Mouse (Mus musculus): ENCODE measurements around the gene Megf11.

Megf11 gene

GRCm38 (mm10) chr9:64520747-64521283 lies 135.4 kb downstream of the Megf11 start:
- DNase-seq (ENCODE audit: low spot score), result no peak

GRCm38 (mm10) chr9:64523264-64524045 lies 138.0 kb downstream of the Megf11 start:
- no peak for DNase-seq (ENCODE audit: low spot score)

GRCm38 (mm10) chr9:64528061-64528460 lies 142.6 kb downstream of the Megf11 start:
- DNase-seq (ENCODE audit: low spot score), result no peak

DNA sequence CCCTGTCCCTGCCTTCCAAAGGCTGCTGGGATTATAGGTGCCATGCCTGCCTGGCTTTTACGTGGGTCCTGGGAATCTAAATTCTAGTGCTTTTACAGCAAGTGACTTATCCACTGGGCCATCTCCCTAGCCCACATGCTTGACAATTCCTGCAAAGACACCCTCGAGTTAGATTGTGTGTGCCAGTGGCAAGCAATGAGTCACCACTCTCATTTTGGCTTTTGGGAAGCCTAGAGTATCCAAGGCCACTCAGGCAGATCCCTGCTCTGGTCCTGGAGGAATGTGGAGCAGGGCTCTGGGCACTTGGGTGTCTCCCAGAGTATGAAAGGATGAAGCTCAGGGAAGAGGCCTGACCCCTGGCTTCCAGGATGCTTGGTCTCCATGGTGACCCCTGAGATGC lies 143.2 kb downstream of the Megf11 start:
- DNase-seq (ENCODE audit: low spot score), result no peak

DNA sequence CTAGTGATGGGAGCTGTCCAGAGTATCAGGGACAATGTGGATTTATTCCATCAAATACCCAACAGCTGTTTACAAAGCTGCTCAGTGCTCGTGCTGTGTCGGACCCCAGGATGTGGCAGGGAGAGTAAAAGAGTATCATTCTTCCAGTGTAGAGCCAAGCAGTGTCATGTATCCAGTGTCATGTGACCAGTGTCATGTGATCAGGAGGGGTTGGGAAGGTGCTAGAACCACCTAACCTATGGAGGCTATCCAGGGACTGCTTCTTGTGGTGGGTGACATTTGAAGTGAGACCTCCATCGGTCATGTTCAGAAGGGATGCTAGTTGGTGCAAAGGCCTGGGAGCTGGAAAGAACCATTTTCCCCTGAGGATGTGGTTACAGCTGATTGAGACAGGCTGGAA lies 146.5 kb downstream of the Megf11 start:
- DNase-seq (ENCODE audit: low spot score), result no peak

DNA sequence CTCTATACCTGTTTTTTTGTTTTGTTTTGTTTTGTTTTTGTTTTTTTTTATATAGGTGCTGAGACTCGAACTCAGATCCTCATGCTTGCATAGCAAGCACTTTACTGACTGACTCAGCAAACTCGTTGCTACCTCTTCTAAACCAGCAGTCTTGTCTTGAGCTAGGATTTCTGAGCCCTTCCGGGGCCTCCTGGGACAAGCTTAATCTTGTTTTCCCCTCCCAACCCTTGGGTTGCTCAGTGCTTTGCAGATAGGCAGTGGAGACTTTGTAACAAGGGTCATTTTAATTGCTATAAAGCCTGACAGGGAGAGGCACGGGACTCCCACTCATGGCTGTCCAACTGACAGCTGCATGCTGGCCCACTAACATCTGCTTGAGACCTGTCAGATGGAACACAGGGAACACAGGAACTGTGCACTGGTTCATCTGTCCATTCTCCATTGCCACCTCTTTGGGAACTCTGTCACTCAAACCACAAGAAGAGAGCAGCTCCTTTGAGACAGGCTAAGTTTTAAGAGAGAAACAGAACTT lies 147.4 kb downstream of the Megf11 start:
- DNase-seq (ENCODE audit: low spot score), result no peak

- no peak for DNase-seq (ENCODE audit: low spot score)
Measured at GRCm38 (mm10) chr9:64533488-64534119, 148.2 kb downstream of the Megf11 start.

GRCm38 (mm10) chr9:64534313-64534712 lies 148.9 kb downstream of the Megf11 start:
- no peak for DNase-seq (ENCODE audit: low spot score)

GRCm38 (mm10) chr9:64534856-64535539 lies 149.6 kb downstream of the Megf11 start:
- DNase-seq (ENCODE audit: low spot score), result no peak

- DNase-seq (ENCODE audit: low spot score), result no peak
Measured at GRCm38 (mm10) chr9:64537821-64538220, 152.4 kb downstream of the Megf11 start.

DNA sequence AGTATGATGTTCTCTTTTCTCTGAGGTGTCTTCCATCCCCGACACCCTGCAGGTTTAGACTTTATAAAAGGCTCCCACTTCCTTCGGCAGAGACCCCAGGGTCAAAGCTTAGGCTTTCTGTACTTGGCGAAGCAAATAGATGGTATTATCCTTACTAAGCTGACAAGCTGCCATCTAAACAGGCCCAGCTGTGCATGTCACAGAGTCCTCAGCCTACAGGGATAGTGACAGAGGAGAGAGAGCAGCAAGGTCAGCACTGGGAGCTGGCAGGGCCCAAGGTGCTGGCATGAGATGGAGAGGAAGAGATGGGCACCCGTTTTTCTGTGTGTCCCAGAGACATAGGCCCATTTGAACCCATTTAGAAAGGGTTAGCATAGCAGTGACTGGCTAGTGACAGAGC lies 156.8 kb downstream of the Megf11 start:
- DNase-seq (ENCODE audit: low spot score), result no peak

GRCm38 (mm10) chr9:64543125-64543524 lies 157.7 kb downstream of the Megf11 start:
- no peak for DNase-seq (ENCODE audit: low spot score)

DNA sequence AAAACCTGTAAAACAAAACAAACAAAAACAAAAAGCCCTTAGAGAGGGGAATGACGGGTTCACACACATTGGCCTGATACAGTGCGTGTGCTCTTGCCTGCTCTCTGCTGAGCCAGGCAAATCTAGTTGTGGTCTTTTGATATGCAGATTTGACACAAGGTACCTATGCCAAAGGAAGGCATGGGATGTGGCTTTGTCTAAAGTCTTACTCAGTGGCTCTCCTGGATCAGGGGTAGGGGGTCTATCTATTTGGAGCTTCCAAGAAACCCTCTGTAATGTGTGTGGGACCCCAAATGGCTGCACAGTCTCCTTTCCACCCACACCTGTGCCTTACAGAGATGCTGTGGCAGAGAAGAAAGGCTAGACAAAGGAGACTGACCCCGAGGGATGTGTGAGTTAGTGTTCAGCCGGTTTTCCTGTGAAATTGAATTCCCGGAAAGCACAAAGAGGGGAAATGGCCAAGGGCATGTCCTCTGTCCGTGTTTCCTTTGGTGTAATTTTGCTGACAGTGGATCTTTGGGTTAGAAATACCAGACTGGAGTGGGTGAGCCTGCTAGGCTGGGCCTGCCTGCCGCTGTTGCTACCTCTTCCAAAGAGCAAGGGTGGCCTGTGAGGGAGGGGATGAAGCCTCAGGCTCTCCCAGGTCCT lies 161.0 kb downstream of the Megf11 start:
- DNase-seq (ENCODE audit: low spot score), result no peak

DNA sequence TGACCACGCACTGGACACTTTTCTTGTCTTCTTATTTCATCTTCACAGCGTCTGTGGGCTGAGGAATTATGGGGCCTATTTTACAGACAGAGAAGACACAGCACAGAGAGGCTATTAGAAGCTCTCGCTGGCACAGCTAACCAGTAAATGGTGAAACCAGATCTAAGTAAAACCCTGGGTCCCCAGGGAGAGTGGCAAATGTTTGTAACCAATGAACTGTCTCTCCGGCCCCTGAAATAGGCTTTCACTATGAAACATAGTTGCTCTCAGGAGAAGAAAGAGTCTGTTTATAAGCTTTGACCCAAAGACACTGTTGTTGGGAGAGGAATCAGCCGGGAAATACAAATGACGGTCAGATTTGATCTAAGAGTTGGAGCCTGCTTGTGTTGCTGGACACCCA lies 162.9 kb downstream of the Megf11 start:
- DNase-seq (ENCODE audit: low spot score), result no peak

DNA sequence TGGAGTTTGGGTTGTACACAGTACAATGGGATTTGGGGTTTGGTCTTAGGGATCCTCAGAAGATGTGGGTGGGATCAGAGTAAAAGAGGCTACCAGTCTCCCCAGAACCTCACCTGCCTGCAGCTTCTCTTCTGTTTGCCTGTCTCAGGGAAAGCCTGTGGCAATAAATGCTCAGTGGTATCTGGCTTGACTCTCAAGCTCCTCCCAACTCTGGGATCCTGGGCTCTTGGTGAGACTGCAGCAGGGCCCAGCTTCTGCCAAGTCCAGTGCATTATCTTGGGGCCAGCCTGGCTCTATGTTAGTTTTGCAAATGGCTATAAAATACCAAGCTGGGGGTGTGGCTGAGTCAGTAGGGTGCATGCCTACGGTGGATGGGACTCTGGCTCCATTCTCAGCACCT lies 165.9 kb downstream of the Megf11 start:
- no peak for DNase-seq (ENCODE audit: low spot score)

DNA sequence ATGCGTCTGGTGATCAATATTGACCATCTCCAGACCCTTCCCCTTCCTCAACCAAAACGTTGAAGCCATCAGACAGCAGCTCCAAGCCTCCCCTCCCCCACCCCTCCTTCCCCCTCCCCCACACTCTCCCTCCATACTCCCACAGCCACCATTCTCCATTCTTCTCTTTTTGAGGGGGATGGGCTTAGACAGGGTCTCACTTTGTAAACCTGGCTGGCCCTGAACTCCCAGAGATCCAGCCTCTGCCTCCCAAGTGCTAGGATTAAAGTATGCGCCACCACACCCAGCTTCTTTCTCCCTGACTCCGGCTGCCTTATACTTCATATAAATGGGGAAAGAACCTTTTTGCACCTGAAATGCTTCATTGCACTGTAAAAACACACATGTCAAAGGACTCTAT lies 166.6 kb downstream of the Megf11 start:
- no peak for DNase-seq (ENCODE audit: low spot score)

GRCm38 (mm10) chr9:64553441-64553840 lies 168.0 kb downstream of the Megf11 start:
- no peak for DNase-seq (ENCODE audit: low spot score)

GRCm38 (mm10) chr9:64555620-64556019 lies 170.2 kb downstream of the Megf11 start:
- DNase-seq (ENCODE audit: low spot score), result no peak

DNA sequence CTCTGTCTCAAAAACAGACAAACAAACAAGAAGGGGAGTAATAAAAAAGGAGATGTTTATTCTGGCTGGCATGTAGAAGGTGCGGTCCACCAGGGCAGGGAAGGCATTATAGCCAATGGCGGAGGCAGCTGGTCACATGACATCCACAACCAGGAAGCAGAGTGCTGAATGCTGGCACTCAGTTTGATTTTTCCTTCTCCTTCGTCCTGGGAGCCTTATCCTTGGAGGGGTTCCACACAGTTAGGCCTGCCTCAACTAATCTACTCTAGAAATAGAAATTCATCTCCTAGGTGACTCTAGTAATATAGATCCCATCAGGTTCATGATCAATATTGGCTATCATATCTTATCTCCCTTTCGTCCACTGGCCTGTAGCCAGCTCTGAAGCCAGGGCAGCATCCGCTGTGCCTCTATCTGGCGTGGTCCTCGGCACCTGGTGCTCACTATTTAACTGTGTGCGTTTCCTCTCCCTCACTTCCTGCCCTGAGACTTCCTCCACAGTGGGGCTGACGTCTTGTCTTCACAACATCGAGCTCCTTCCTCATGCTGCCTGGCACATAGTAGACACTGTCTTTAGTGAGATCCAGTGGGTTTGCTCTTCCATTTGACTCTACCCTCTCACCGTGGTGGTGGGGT lies 171.8 kb downstream of the Megf11 start:
- DNase-seq (ENCODE audit: low spot score), result no peak

- DNase-seq (ENCODE audit: low spot score), result no peak
Measured at GRCm38 (mm10) chr9:64557846-64558530, 172.6 kb downstream of the Megf11 start.

DNA sequence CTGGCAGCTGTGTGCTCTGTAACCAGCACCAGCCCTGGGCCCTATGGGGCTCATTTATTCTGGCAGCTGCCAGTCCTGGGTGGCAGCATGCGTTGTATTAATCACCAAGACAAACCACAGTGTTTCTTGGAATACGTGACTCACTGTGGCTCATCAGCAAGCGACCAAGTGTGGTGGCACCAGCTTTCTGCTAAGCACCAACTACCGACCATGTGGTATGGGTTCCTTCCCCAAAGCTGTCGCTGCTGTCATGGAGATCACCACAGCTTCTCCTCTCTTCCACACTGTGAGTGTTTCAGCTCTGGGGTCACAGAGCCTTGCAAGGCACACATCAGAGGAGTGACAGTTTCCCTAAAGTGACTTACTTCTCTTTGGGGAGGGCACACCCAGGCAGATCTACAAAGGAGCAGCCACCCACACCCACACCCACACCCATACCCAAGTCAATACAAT lies 178.9 kb downstream of the Megf11 start:
- DNase-seq (ENCODE audit: low spot score), result no peak
